Mouse (Mus musculus): ENCODE measurements around the gene Nacc2.
A peak's percentile ranks its signal among the peaks of the same experiment; 100 is the strongest.

Gene Nacc2

GRCm38 (mm10) chr2:26100296-26100695 lies 22.7 kb downstream of the Nacc2 start:
- DNase-seq (ENCODE audit: extremely low read depth, low read depth, low spot score): no peak

GRCm38 (mm10) chr2:26099851-26100250 lies 23.2 kb downstream of the Nacc2 start:
- DNase-seq (ENCODE audit: extremely low read depth, low read depth, low spot score): no peak

- DNase-seq (ENCODE audit: extremely low read depth, low read depth, low spot score): no peak
Observed at GRCm38 (mm10) chr2:26099260-26099659, 23.8 kb downstream of the Nacc2 start.

- DNase-seq (ENCODE audit: extremely low read depth, low read depth, low spot score): no peak
Observed at GRCm38 (mm10) chr2:26093897-26094296, 29.1 kb downstream of the Nacc2 start.

- peak; percentile 26 for DNase-seq (ENCODE audit: extremely low read depth, low read depth, low spot score)
Observed at GRCm38 (mm10) chr2:26091771-26092393, 31.1 kb downstream of the Nacc2 start.

GRCm38 (mm10) chr2:26090876-26091770 lies 31.9 kb downstream of the Nacc2 start:
- DNase-seq (ENCODE audit: extremely low read depth, low read depth, low spot score): no peak

- DNase-seq (ENCODE audit: extremely low read depth, low read depth, low spot score): no peak
Observed at GRCm38 (mm10) chr2:26089005-26089404, 34.0 kb downstream of the Nacc2 start.

- no peak for DNase-seq (ENCODE audit: extremely low read depth, low read depth, low spot score)
Observed at GRCm38 (mm10) chr2:26086926-26087600, 36.0 kb downstream of the Nacc2 start.

- no peak for DNase-seq (ENCODE audit: extremely low read depth, low read depth, low spot score)
Observed at GRCm38 (mm10) chr2:26086505-26086904, 36.5 kb downstream of the Nacc2 start.

- DNase-seq (ENCODE audit: extremely low read depth, low read depth, low spot score): no peak
Observed at GRCm38 (mm10) chr2:26082883-26083282, 40.1 kb downstream of the Nacc2 start.

GRCm38 (mm10) chr2:26080830-26081229 lies 42.2 kb downstream of the Nacc2 start:
- DNase-seq (ENCODE audit: extremely low read depth, low read depth, low spot score): no peak

- DNase-seq (ENCODE audit: extremely low read depth, low read depth, low spot score): no peak
Observed at GRCm38 (mm10) chr2:26079409-26079808, 43.6 kb downstream of the Nacc2 start.

GRCm38 (mm10) chr2:26077068-26077467 lies 46.0 kb downstream of the Nacc2 start:
- no peak for DNase-seq (ENCODE audit: extremely low read depth, low read depth, low spot score)

- no peak for DNase-seq (ENCODE audit: extremely low read depth, low read depth, low spot score)
Observed at GRCm38 (mm10) chr2:26076121-26076520, 46.9 kb downstream of the Nacc2 start.

- DNase-seq (ENCODE audit: extremely low read depth, low read depth, low spot score): no peak
Observed at GRCm38 (mm10) chr2:26074551-26074950, 48.5 kb downstream of the Nacc2 start.

- DNase-seq (ENCODE audit: extremely low read depth, low read depth, low spot score): no peak
Observed at GRCm38 (mm10) chr2:26068592-26068991, 54.4 kb downstream of the Nacc2 start.

GRCm38 (mm10) chr2:26068175-26068574 lies 54.8 kb downstream of the Nacc2 start:
- no peak for DNase-seq (ENCODE audit: extremely low read depth, low read depth, low spot score)

- DNase-seq (ENCODE audit: extremely low read depth, low read depth, low spot score): no peak
Observed at GRCm38 (mm10) chr2:26066527-26066926, 56.5 kb downstream of the Nacc2 start.

GRCm38 (mm10) chr2:26062742-26063427 lies 60.1 kb downstream of the Nacc2 start:
- DNase-seq (ENCODE audit: extremely low read depth, low read depth, low spot score): no peak

- DNase-seq (ENCODE audit: extremely low read depth, low read depth, low spot score): no peak
Observed at GRCm38 (mm10) chr2:26062241-26062640, 60.8 kb downstream of the Nacc2 start.

- no peak for DNase-seq (ENCODE audit: extremely low read depth, low read depth, low spot score)
Observed at GRCm38 (mm10) chr2:26061018-26061666, 61.9 kb downstream of the Nacc2 start.
